Mouse (Mus musculus): ENCODE results near the gene Eras.
"Not testable (repeated sequence)": the region's sequence is repeated elsewhere in the genome, so short reads cannot be mapped to it uniquely, and the experiment has no call there.

Gene Eras

DNA sequence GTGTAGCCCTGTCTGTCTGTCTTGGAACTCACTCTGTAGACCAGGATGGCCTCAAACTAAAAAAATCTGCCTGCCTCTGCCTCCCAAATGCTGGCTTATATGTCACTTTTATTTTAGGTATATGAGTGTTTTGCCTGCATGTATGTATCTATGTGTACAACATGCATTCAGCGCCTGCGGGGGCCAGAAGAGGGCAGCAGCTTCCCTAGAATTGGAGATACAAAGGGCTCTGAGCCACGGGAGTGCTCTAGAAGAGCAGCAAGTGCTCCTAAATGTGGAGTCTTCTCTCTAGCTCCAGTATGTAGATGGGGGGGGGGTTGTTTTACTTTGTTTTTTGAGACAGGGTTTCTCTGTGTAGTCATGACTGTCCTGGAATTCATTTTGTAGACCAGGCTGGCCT, 12.7 kb downstream of the Eras start:
- not testable (repeated sequence) for DNase-seq (ENCODE audit: extremely low spot score, low read depth, low spot score)

DNA sequence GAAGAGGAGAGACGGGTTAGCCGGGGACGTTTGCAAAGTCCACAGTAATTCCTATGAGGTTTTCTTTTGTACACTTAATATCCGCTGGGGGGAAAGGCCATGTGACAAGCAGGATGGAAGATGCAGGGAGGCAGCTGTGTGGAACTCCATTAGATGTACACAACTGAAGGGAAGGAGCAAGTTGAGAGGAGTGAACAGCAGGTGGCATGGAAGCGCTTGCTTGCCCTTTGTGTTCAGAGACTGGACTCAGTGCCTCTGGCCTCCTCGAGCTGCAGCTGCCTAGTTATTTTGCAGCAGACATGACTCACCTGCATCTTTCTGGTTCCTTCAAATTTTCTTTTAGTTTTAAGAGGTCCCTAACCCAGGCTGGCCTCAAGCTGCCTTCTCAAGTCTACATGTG, 17.9 kb downstream of the Eras start:
- no peak for DNase-seq (ENCODE audit: extremely low spot score, low read depth, low spot score)

DNA sequence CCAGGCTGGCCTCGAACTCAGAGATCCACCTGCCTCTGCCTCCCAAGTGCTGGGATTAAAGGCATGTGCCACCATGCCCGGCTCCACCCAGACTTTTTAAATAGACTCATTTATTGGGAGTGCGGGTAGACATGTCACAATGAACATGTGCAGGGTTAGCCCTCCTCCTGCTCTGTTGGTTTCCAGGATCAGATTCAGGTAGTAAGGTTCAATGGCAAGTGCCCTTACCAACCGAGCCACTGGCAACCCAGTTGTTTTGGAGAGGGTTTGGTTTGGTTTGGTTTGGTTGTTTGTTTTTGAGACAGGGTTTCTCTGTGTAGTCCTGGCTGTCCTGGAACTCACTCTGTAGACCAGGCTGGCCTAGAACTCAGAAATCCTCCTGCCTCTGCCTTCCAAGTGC, 19.2 kb downstream of the Eras start, which contains the start of gene Gm10490:
Gene Gm10490 (plus strand): TSS at position 301 of the 400 bp plus-strand sequence.
- DNase-seq (ENCODE audit: extremely low spot score, low read depth, low spot score) = not testable (repeated sequence)

DNA sequence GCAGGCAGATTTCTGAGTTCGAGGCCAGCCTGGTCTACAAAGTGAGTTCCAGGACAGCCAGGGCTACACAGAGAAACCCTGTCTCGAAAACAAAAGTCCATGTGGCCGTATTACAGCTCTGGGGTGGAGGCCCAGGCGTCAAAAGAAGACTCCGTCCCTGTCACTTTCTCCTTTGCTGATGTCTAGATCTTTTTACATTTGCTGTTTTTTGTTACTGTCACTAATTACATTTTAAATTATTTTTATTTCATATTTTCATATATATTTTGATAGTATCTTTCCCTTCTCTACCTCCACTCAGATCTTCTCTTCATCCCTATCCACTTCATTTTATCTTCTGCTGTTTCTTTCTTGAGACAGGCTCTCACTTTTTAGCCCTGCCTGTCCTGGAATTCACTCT, 20.7 kb downstream of the Eras start, which contains the start of gene Gm10491:
Gene Gm10491 (minus strand): TSS at position 101 of the 400 bp plus-strand sequence.
- no peak for DNase-seq (ENCODE audit: extremely low spot score, low read depth, low spot score)

DNA sequence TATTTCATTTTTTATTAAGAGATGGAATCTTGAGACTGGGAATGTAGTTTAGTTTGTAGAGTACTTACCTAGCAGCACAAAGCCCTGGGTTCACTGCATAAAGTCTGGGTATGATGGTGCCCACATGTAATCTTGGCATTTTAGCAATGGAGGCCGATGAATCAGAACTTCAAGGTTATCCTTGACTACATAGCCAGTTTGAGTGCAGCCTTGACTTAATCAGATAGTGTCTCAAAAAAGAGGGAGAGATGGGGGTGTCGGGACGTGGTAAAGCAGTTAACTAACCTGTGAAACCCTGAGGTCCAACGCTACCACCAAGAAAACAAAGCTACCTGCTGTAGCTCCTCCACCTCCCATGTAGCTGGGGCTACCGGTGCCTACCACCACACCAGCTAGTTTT, 24.0 kb downstream of the Eras start:
- no peak for DNase-seq (ENCODE audit: extremely low spot score, low read depth, low spot score)

DNA sequence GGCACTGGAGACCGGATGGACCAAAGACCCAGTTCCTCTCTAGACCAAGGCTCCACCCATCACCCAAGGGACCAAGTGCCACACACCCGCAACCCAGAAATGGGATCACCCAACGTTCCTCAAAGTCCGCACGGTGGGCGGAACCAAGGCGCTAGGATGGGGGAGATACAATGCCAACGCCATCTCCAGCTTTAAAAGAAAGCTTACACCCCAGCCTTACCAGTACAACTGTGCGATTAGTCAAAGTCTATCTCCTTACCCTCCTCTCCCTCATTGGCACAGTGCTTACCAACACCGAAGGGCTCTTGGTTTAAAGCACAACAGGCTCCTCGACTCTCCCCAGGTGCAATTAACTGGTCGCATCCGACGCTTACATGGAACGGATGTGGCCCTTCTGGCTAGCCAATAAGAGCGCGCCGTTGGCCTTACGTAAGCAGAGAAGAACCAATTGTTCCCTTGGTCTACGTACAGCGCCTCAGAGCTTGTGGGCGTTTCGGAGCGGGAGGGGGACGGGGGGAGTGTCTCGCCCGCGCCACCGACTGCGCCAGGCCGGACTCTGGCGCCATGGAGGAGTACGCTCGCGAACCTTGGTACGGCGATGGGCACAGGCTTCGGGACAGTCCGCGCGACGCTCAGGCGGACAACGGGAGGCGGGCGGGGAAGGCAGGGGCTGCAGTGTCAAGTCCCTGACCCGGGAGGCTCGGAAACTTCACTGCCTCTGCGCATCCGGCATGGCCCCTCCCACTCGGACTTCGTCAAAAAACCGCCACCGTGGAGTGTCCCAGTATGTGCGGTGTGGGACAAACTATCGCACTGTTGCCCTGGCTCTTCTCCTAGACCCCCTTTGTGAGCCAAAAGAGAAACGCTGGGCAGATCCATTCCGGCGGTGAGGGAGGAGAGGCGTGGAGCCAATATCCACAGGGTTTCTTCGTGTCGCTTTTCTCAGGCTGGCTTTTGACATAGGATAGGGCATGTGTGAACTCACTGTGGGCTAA, 29.2 kb downstream of the Eras start, which contains the start of the genes Pqbp1 and Timm17b:
Gene Pqbp1 (minus strand): TSS at position 390 of the 995 bp plus-strand sequence.
Gene Timm17b (plus strand): TSS at position 478 of the 995 bp plus-strand sequence.
- DNase-seq (ENCODE audit: extremely low spot score, low read depth, low spot score) = peak; percentile 83

DNA sequence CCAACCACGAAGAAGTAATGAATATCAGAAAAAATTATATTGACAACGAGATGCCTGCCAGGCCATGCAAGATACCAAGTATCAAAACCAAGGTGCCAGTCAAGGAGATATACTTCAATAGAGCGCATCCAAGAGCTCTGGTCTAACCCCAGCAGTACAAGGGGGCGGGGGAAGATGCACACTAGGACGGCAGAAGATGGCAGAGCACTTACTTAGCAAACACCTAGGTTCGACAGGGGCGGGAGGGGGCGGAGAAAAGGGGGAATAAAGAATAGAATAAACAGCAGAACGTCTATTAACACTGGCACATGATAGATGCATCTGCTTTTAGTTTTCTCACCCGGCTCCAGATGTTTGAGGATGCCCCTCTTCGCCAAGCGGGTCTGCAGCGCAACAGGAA, 30.2 kb downstream of the Eras start:
- no peak for DNase-seq (ENCODE audit: extremely low spot score, low read depth, low spot score)

DNA sequence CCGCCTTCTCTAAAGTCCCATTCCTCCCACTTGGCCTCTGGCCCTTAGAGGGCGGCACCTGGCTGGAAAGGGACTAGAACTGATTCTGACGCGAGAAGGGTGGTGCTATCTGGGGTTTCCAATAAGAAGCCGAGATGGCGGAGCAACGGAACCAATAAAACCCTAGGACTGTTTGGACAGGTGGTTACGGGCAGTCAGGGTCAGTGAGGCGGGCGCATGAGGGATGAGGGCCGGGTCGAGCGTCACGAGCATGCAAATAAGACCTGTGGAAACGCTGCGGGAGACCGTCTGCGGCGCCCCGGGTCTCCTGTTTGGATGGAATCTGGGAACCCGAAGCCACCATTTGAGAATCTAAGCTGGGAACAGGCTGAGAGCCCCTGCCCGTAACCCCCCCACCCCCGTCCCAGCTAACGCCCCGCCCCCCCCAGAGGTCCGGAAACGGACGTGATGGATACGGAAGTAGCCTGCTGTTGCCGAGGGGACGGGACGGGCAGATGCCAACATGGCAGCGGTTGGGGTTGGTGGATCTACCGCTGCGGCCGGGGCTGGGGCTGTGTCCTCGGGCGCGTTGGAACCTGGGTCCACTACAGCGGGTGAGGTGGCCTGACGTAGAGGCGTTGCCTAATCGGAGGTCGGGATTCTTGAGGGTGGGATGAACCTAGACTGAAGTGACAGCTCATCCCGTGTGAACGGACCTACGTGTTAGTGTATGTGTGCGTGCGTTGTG, 44.4 kb downstream of the Eras start, which contains the start of gene Slc35a2:
Gene Slc35a2 (plus strand): TSS at position 188 of the 727 bp plus-strand sequence.
- peak; percentile 63 for DNase-seq (ENCODE audit: extremely low spot score, low read depth, low spot score)

DNA sequence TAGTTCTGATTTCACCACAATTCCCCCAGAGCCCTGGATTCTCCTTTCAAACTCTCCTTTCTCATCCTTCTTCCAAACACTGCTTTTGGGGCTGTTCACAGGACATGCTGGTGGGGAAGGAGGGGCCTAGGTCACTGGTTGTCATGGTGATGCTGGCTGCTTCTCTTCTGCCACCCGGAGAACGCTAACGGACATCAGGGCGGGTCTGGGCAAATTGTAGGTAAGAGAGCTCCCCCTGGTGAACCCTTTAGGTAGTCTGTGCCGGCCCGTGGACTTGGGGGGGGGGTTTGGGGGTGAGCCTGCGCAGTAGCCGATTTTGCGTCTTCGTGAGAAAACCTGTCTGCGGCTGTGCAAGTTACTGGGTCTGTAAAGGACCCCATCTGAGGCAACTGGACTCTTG, 48.6 kb downstream of the Eras start:
- DNase-seq (ENCODE audit: extremely low spot score, low read depth, low spot score) = no peak

DNA sequence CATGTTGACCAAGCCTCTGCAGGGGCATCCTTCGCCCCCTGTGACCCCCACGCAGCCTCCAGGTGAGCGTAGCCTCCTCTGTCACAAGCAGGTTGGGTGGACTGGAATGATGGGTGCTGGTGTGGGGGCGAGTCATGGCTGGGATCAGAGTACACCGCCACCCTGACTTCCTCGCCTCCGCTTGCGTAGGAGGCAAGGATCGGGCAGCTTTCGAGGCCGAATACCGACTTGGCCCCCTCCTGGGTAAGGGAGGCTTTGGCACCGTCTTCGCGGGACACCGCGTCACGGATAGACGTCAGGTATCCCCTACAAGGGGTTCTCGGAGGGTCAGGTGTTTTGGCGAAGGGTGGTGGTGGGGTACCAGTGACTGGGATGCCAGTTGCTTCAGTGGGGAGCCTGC, 49.9 kb downstream of the Eras start:
- DNase-seq (ENCODE audit: extremely low spot score, low read depth, low spot score) = no peak

DNA sequence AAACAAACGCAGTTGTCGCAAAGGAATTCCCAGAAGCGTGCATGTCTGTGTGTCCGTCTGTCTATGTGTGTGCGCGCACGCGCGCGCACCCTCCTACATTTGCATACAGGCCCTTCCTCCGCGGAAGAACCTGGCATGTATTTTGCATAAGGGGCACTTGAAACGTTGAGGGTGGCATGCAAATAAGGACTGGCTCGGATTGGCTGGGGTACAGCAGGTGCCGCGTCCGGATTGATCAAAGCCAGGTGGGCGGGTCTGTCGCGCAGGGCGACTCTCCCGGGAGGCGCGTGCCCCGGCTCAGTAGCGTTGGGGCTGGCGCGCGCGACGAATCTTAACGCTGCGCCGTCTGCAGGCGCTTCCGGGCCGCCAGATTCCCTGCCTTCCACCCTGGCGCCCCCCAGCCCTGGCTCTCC, 50.4 kb downstream of the Eras start, which contains the start of gene Pim2:
Gene Pim2 (plus strand): TSS at position 256 of the 413 bp plus-strand sequence.
- DNase-seq (ENCODE audit: extremely low spot score, low read depth, low spot score) = no peak

Data from hindlimb bud, embryonic 11.5 days (tissue).